Comparison of ENCODE assay signal across 19 mouse cellular contexts in genomic region chr9:67066616-67067015, GRCm38 (mm10).
"Had no signal": no experiment of that assay in that cellular context is flagged by ENCODE, and none has a peak within 500 bp of the region (broad histone marks: within the 10 kb centered on the region; RNA-seq: fewer than 3 reads in every experiment).

No protein-coding gene starts in this region.

- ATAC-seq: midbrain, embryonic 16.5 days had no signal

- H3K9ac ChIP-seq: lung, embryonic 14.5 days; midbrain, embryonic 12.5 days; neural tube, embryonic 13.5 days; neural tube, embryonic 15.5 days had no signal

- H3K27me3 ChIP-seq: midbrain, embryonic 12.5 days; neural tube, embryonic 13.5 days; neural tube, embryonic 15.5 days had no signal

- H3K36me3 ChIP-seq: midbrain, embryonic 10.5 days; midbrain, embryonic 12.5 days; neural tube, embryonic 13.5 days; neural tube, embryonic 15.5 days had no signal

- DNase-seq: lung, adult 18-20 months; lung, embryonic 14.5 days; lung, postnatal 10 days; lung, postnatal 4 days; midbrain, embryonic 14.5 days; retina, postnatal 1 day; right cerebral cortex, adult 18-20 months; right cerebral cortex, postnatal 25 days; right cerebral cortex, postnatal 4 days; spleen, adult 18-20 months; thymus, adult 18-20 months; thymus, postnatal 14 days; thymus, postnatal 36 days had no signal

- H3K4me1 ChIP-seq: neural tube, embryonic 13.5 days had no signal

- H3K27ac ChIP-seq: midbrain, embryonic 10.5 days; midbrain, embryonic 12.5 days; neural tube, embryonic 13.5 days; neural tube, embryonic 15.5 days had no signal

- H3K4me3 ChIP-seq: midbrain, embryonic 10.5 days; midbrain, embryonic 12.5 days; myocyte; neural tube, embryonic 13.5 days; neural tube, embryonic 15.5 days had no signal

- H3K9me3 ChIP-seq: midbrain, embryonic 10.5 days; midbrain, embryonic 12.5 days; neural tube, embryonic 13.5 days; neural tube, embryonic 15.5 days had no signal

- H3K4me2 ChIP-seq: lung, embryonic 14.5 days; midbrain, embryonic 12.5 days; neural tube, embryonic 13.5 days; neural tube, embryonic 15.5 days had no signal
